Mouse (Mus musculus) A20 (cell line): ENCODE measurements around the gene Atp6v0d1.

Source experiments
- DNase-seq: peaks from one replicate; pipeline ENCODE4 v3.0.0-alpha.2; 2011; ENCODE audit warnings: low read depth, low spot score

The Atp6v0d1 gene

GRCm38 (mm10) chr8:105574741-105575140, 8.9 kb upstream of the Atp6v0d1 start:
- no peak for DNase-seq

GRCm38 (mm10) chr8:105573427-105573826, 7.6 kb upstream of the Atp6v0d1 start:
- DNase-seq: peak; percentile 31

- no peak for DNase-seq
These were observed 6.0 kb upstream of the Atp6v0d1 start for GRCm38 (mm10) chr8:105571810-105572209.

GRCm38 (mm10) chr8:105566703-105567595, 1.1 kb upstream of the Atp6v0d1 start:
- peak; percentile 76 for DNase-seq

GRCm38 (mm10) chr8:105565401-105565881, 406 bp downstream of the Atp6v0d1 start:
- DNase-seq: no peak

GRCm38 (mm10) chr8:105564573-105565229, 1.1 kb downstream of the Atp6v0d1 start:
- peak; percentile 48 for DNase-seq

GRCm38 (mm10) chr8:105563871-105564270, 2.0 kb downstream of the Atp6v0d1 start:
- DNase-seq: no peak

GRCm38 (mm10) chr8:105562863-105563262, 3.0 kb downstream of the Atp6v0d1 start:
- DNase-seq: no peak

GRCm38 (mm10) chr8:105555230-105555629, 10.6 kb downstream of the Atp6v0d1 start:
- DNase-seq: no peak

- peak; percentile 71 for DNase-seq
These were observed 11.8 kb downstream of the Atp6v0d1 start for GRCm38 (mm10) chr8:105554087-105554486.

- no peak for DNase-seq
These were observed 13.0 kb downstream of the Atp6v0d1 start for GRCm38 (mm10) chr8:105552824-105553223.

- no peak for DNase-seq
These were observed 13.8 kb downstream of the Atp6v0d1 start for GRCm38 (mm10) chr8:105552032-105552431.

- DNase-seq: no peak
These were observed 15.8 kb downstream of the Atp6v0d1 start for GRCm38 (mm10) chr8:105550083-105550482.

- no peak for DNase-seq
These were observed 16.3 kb downstream of the Atp6v0d1 start for GRCm38 (mm10) chr8:105549506-105549905.

- no peak for DNase-seq
These were observed 19.2 kb downstream of the Atp6v0d1 start for GRCm38 (mm10) chr8:105546384-105547350.

- no peak for DNase-seq
These were observed 20.6 kb downstream of the Atp6v0d1 start for GRCm38 (mm10) chr8:105545249-105545648.

GRCm38 (mm10) chr8:105544544-105545205, 21.2 kb downstream of the Atp6v0d1 start:
- no peak for DNase-seq

GRCm38 (mm10) chr8:105543703-105544102, 22.1 kb downstream of the Atp6v0d1 start:
- no peak for DNase-seq

GRCm38 (mm10) chr8:105542808-105543207, 23.0 kb downstream of the Atp6v0d1 start:
- DNase-seq: no peak

GRCm38 (mm10) chr8:105542032-105542656, 23.7 kb downstream of the Atp6v0d1 start:
- no peak for DNase-seq
